Mouse (Mus musculus) cortical plate, adult 2 months (tissue): ENCODE results near the gene Fbxo2. TPM values are rescaled to one million over a fixed set of nuclear protein-coding genes. Genes with fewer than 3 reads are reported as not detected.
"Not testable (repeated sequence)": the region's sequence is repeated elsewhere in the genome, so short reads cannot be mapped to it uniquely, and the experiment has no call there.

ENCODE experiments used
- H3K27ac ChIP-seq: fragments of 200-500 bp; 2 replicates; pipeline ENCODE4 v1.5.1; 2012; ENCODE audit warnings: low read length, control low read depth, inconsistent platforms; ENCODE audit not compliant: insufficient read depth
- H3K4me1 ChIP-seq: fragments of 200-500 bp; 2 replicates; pipeline ENCODE4 v1.6.1; 2011; ENCODE audit warnings: low read length; ENCODE audit not compliant: control insufficient read depth, insufficient read depth
- H3K4me3 ChIP-seq: fragments of 200-500 bp; 2 replicates; pipeline ENCODE4 v1.5.1; 2011; ENCODE audit warnings: mild to moderate bottlenecking, low read length, control low read depth; ENCODE audit not compliant: insufficient read depth
- CTCF ChIP-seq: fragments of 200-500 bp; IDR thresholded peaks from 2 replicates; pipeline ENCODE4 v1.5.1; 2011; ENCODE audit warnings: mild to moderate bottlenecking, control low read depth, low read length; ENCODE audit not compliant: insufficient read depth; ENCODE audit errors: extremely low read depth
- POLR2A ChIP-seq: fragments of 200-500 bp; IDR thresholded peaks from 2 replicates; pipeline ENCODE4 v1.6.1; 2011; ENCODE audit warnings: mild to moderate bottlenecking, low read length, control low read depth; ENCODE audit not compliant: insufficient read depth; ENCODE audit errors: extremely low read depth
- polyA plus RNA-seq: library from polyadenylated mRNA; depleted of rRNA; stranded (reverse); fragments of >200 nt; gene quantifications from 2 replicates; pipeline ENCODE4 v1.2.3, GENCODE M21; 2012; rRNA removed

Gene Fbxo2
- 139 and 142 TPM in 2 replicates for polyA plus RNA-seq

- TF ChIP-seq POLR2A: 0 out of 2 replicates have a peak, but pooled peaks have one; percentile 22
- TF ChIP-seq CTCF: no peak
- no peaks in the 10 kb centered on the region; the same call in 1 of the 2 replicates for H3K4me1 ChIP-seq
- peak within 1 kb of the TSS; percentile 98 for H3K4me3 ChIP-seq
- H3K27ac ChIP-seq: peak within 1 kb of the TSS; percentile 78
Measured at GRCm38 (mm10) chr4:148160436-148161390, at the start of gene Fbxo2, which contains the start of gene Fbxo44. Fbxo2 (plus strand) TSS chr4:148160621. Fbxo44 (minus strand) TSS chr4:148160482.

- Histone ChIP-seq H3K4me1 (no peaks in the 10 kb centered on the region), H3K27ac (no peak overlapping the region), H3K4me3 (no peak overlapping the region)
- TF ChIP-seq POLR2A (no peak), CTCF (no peak)
Measured at GRCm38 (mm10) chr4:148112519-148112918, 47.9 kb upstream of the Fbxo2 start.

- Histone ChIP-seq H3K4me1 (no peaks in the 10 kb centered on the region), H3K4me3 (no peak overlapping the region), H3K27ac (no peak overlapping the region)
- TF ChIP-seq CTCF (peak; percentile 99), POLR2A (no peak)
Measured at GRCm38 (mm10) chr4:148114758-148115391, 45.5 kb upstream of the Fbxo2 start.

- Histone ChIP-seq H3K4me1 (no peaks in the 10 kb centered on the region), H3K4me3 (no peak overlapping the region), H3K27ac (no peak overlapping the region)
Measured at GRCm38 (mm10) chr4:148115467-148115866, 45.0 kb upstream of the Fbxo2 start.

GRCm38 (mm10) chr4:148116657-148117056 lies 43.8 kb upstream of the Fbxo2 start:
- Histone ChIP-seq H3K4me1 (no peaks in the 10 kb centered on the region), H3K27ac (no peak overlapping the region), H3K4me3 (no peak overlapping the region)
- TF ChIP-seq CTCF (peak; percentile 16; the same call in 1 of the 2 replicates), POLR2A (no peak)

More at GRCm38 (mm10) chr4:148115467-148115866, 45.0 kb upstream of the Fbxo2 start:
- no peak for TF ChIP-seq CTCF
- no peak for TF ChIP-seq POLR2A

DNA sequence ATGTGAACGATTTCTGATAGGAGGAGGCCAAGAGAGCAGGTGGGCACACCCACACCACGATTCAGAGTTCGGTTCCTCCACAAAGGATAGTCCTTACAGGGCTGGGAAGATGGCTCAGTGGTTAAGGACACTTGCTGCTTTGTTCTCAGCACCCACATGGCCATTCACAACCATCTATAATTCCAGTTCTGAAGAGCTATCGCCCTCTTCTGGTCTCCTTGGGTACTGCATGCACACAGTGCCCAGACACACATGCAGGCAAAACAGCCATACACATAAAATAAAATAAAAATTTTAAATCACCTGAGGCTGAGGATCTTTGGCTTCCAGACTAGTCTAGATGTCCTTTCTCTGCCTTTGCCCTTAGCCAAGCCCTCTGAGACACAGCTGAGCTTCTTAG lies 43.0 kb upstream of the Fbxo2 start:
- Histone ChIP-seq H3K4me3 (no peak overlapping the region), H3K27ac (no peak overlapping the region), H3K4me1 (no peaks in the 10 kb centered on the region)
- TF ChIP-seq POLR2A (no peak), CTCF (no peak)

- not testable (repeated sequence) for H3K27ac ChIP-seq, H3K4me1 ChIP-seq, H3K4me3 ChIP-seq
Measured at GRCm38 (mm10) chr4:148119578-148119977, 40.8 kb upstream of the Fbxo2 start.

- no peak overlapping the region for H3K27ac ChIP-seq
- H3K4me1 ChIP-seq: no peaks in the 10 kb centered on the region
- H3K4me3 ChIP-seq: no peak overlapping the region
Measured at GRCm38 (mm10) chr4:148120555-148120954, 39.9 kb upstream of the Fbxo2 start.

GRCm38 (mm10) chr4:148121362-148121761 lies 39.1 kb upstream of the Fbxo2 start:
- no peaks in the 10 kb centered on the region for H3K4me1 ChIP-seq
- H3K27ac ChIP-seq: no peak overlapping the region
- TF ChIP-seq CTCF: no peak
- TF ChIP-seq POLR2A: no peak

More at GRCm38 (mm10) chr4:148120555-148120954, 39.9 kb upstream of the Fbxo2 start:
- no peak for TF ChIP-seq POLR2A
- TF ChIP-seq CTCF: no peak

More at GRCm38 (mm10) chr4:148121362-148121761, 39.1 kb upstream of the Fbxo2 start:
- no peak overlapping the region for H3K4me3 ChIP-seq
